Mouse (Mus musculus): Measurements from ENCODE around the gene Gm13889. TPM values are rescaled to one million over a fixed set of nuclear protein-coding genes. Genes with fewer than 3 reads are reported as not detected.

The Gm13889 gene
- polyA plus RNA-seq, 1 experiment from 2014 or later = 8.8 TPM

DNA sequence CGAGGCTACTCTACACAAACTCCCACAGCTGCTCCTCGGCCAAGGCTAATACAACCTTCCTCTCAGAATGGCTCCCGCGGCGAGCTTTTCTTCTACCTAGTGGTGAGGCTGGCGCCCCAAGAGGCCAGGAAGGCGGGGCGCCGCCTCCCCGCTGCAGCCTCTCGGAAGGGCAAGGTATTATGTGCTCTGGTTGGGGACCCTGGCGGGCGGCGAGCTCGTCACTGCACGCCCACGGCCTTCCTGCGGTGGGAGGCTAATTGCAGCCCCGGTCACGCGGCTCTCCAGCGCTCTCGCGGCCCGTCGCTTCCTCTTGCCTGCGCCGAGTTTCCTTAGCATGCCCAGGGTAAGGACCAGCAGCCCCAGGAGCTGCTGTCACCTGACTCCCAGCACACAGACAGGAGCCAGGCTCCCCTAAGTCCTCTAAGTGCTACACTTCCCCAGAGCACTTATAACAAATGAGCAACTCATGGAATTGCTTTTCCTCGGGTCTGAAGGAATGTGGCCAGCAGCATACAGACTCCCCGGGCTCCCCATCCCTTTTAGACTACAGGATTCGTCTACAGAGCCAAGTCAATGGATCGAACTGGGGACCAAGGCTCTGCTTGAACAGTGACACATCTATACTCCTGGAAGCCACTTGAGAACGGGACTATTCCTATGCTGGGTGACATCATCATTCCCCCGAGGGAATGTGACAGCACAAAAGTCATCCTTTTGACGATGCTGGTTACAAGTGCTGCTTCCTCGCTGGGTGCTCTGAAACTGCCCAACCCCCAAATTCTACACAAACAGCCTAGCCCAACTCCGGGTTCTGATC, 19.6 kb upstream of the Gm13889 start:
- WGBS = 1% methylated on average over 37 of the region's 37 CpGs
- H3K9me3 ChIP-seq (replicated peaks) = no peaks in the 10 kb centered on the region
- H3K27me3 ChIP-seq (replicated peaks) = no peaks in the 10 kb centered on the region
- peak overlapping the region; percentile 52 for H3K9ac ChIP-seq (replicated peaks)
- H3K4me3 ChIP-seq (replicated peaks) = peak overlapping the region; percentile 40
- peak overlapping the region; percentile 83 for H3K4me2 ChIP-seq
- H3K4me1 ChIP-seq = peaks cover 28% of the 10 kb centered on the region
- peaks cover 18% of the 10 kb centered on the region for H3K36me3 ChIP-seq
- peak overlapping the region; percentile 77 for H3K27ac ChIP-seq (replicated peaks)
- peak; percentile 83 for ATAC-seq (ENCODE audit: low FRiP score)

DNA sequence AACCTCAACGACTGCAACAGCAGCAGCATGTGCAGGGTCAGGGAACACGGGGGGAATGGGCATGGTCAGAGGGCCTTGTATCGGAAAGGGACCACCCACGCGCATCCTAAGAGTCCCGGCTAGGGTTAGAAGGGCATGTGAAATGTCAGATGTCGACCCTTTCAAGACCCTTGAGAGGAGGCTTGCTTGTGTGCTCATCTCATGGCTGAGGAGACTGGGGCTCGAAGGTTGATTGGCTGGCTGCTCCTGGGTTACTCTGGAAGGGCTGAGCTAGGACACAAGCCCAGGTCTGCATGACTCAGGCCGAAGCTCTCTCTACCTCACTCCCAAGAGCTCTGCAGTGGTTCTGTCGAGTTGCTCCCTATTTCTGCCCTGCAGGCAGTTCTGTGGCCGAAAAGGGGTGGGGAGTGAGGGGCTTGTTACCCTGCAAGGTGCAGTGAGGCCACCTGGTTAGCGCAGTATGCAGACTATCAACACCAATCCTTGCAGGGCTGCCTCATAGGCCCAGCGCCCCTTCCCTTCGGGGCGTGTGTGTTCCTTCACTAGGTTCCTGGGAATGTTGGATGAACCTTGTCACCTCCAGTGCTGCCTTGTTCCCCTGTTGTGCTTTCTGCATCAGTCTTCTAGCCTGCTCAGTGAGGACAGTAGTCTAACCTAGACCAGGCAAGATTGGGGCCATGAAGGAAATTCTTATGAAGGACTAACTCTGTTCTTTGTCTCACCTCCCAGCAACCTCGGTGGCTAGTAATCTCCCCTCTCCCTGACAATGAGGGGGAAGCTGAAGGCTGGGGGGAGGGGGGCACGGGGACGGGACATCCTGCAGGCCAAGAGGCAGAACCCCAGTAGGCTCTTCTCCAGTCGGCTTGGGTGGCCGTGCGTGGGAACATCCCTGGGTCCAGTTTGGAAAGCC, 18.8 kb upstream of the Gm13889 start:
- H3K4me3 ChIP-seq (replicated peaks) = peak overlapping the region; percentile 40
- H3K27ac ChIP-seq (replicated peaks) = peak overlapping the region; percentile 77
- peaks cover 9% of the 10 kb centered on the region for H3K36me3 ChIP-seq
- H3K9ac ChIP-seq (replicated peaks) = peak overlapping the region; percentile 52
- H3K4me1 ChIP-seq = peaks cover 28% of the 10 kb centered on the region
- H3K4me2 ChIP-seq = peak overlapping the region; percentile 83
- 26% methylated on average over 21 of the region's 21 CpGs for WGBS
- ATAC-seq (ENCODE audit: low FRiP score) = peak; percentile 10
- H3K27me3 ChIP-seq (replicated peaks) = no peaks in the 10 kb centered on the region
- no peaks in the 10 kb centered on the region for H3K9me3 ChIP-seq (replicated peaks)

DNA sequence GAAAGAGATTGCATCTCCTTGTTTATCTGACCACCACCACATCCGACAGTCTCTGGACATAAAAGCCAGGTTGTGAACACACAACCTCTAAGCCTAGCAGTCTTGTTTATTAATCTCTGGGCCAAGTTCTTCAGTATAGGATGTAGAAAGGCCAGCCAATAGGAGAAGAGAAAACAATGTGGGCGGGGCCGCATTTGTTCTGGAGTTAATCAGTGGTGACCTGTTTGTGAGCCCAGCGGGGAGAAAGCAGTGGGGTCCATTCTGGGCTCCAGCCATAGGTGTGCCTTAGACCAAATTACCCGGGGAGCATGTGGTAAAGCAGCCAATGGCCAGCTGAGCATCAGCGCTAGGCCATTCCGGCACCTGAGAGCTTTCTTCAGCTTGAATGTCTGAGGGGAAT, 18.0 kb upstream of the Gm13889 start:
- Histone ChIP-seq H3K4me3 (replicated peaks) (no peak overlapping the region), H3K27ac (replicated peaks) (no peak overlapping the region), H3K27me3 (replicated peaks) (no peaks in the 10 kb centered on the region), H3K36me3 (peaks cover 3% of the 10 kb centered on the region; the same call in 1 of the 2 replicates), H3K9me3 (replicated peaks) (no peaks in the 10 kb centered on the region), H3K4me1 (peaks cover 28% of the 10 kb centered on the region), H3K4me2 (no peak overlapping the region), H3K9ac (replicated peaks) (no peak overlapping the region)
- 56% methylated on average over 7 of the region's 7 CpGs for WGBS
- no peak for ATAC-seq (ENCODE audit: low FRiP score)

DNA sequence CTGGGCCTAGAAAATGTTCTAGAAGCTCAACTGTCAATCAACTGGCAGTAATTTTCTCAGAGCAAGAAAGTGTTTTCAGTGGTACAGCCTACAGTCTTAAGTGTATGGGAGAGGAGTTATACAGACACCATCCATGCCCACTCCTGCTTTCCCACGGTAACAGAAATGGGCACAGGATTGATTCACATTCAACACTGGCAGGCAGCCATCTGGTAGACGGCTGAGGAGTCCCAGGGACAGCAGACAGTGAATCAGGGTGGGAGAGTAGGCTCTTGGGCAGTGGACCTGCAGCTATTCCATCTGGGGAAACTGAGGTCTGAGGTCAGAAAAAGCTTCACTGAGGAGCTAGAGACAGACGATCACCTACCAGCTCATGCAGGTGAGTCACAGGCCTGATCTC, 14.6 kb upstream of the Gm13889 start:
- Histone ChIP-seq H3K9ac (replicated peaks) (no peak overlapping the region), H3K36me3 (no peaks in the 10 kb centered on the region), H3K27me3 (replicated peaks) (no peaks in the 10 kb centered on the region), H3K4me2 (no peak overlapping the region), H3K9me3 (replicated peaks) (no peaks in the 10 kb centered on the region), H3K4me3 (replicated peaks) (no peak overlapping the region), H3K4me1 (peaks cover 15% of the 10 kb centered on the region), H3K27ac (replicated peaks) (no peak overlapping the region)
- 70% methylated on average over 3 of the region's 3 CpGs for WGBS
- no peak for ATAC-seq (ENCODE audit: low FRiP score)

DNA sequence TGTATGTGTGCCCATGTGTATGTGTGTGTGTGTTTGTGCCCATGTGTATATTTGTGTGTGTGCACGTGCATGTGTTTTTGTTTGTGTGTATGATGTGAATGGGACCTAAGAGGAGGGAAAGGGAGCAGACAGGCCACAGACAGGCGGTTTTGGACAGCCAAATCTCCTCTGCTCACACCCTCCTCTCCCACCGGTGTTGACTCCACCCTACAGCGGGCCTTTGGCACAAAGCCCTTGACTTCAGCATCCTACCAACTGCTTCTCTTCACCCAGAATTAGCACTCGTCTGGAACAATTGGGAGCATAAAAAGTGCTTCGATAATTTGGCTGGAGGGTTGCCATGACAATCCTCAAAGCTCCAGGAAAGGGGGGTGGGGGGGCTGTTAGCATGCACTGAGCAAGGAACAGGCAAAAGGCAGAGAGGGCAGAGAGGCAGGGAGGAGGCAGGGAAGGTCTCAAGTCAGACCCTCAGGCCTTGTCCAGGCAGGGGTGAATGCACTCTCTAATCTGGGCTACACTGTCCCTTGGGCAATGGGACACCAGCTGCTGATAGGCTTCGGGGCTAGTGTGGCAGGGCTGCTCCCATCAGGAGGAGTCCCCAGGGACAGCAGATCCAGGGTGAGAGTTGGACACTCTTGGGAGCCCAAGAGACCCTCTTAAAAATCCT, 7.6 kb upstream of the Gm13889 start:
- no peak overlapping the region for H3K4me2 ChIP-seq
- no peak overlapping the region for H3K9ac ChIP-seq (replicated peaks)
- no peak overlapping the region for H3K4me3 ChIP-seq (replicated peaks)
- ATAC-seq (ENCODE audit: low FRiP score) = peak; percentile 35; the same call in 1 of the 2 replicates
- no peaks in the 10 kb centered on the region for H3K9me3 ChIP-seq (replicated peaks)
- H3K27ac ChIP-seq (replicated peaks) = no peak overlapping the region
- no peaks in the 10 kb centered on the region for H3K36me3 ChIP-seq
- no peaks in the 10 kb centered on the region for H3K27me3 ChIP-seq (replicated peaks)
- H3K4me1 ChIP-seq = peaks cover 8% of the 10 kb centered on the region
- 29% methylated on average over 7 of the region's 7 CpGs for WGBS

DNA sequence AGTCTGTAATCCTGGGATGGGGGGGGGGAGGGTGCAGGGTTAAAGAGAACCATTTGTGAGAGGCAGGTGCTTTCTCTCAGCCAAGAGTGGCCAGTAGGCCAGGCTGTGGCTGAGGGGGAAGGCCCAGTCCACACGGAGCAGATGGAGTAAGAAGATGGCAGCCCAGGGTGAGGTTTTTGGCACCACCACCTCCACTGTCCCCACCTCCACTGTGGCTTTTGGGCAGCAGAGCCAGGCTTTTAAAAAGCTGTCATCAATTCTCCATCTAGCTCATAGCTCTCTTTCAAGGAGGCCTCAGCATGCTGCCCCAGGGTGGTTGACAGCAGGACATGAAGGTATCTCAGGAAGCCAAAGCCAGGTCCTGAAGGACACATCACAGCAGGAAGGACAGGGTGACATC, 6.8 kb upstream of the Gm13889 start:
- Histone ChIP-seq H3K4me1 (peaks cover 8% of the 10 kb centered on the region), H3K27me3 (replicated peaks) (no peaks in the 10 kb centered on the region), H3K9me3 (replicated peaks) (no peaks in the 10 kb centered on the region), H3K4me2 (no peak overlapping the region), H3K9ac (replicated peaks) (no peak overlapping the region), H3K36me3 (no peaks in the 10 kb centered on the region), H3K4me3 (replicated peaks) (no peak overlapping the region), H3K27ac (replicated peaks) (no peak overlapping the region)
- WGBS = 79% methylated on average over 1 of the region's 1 CpGs
- no peak for ATAC-seq (ENCODE audit: low FRiP score)

DNA sequence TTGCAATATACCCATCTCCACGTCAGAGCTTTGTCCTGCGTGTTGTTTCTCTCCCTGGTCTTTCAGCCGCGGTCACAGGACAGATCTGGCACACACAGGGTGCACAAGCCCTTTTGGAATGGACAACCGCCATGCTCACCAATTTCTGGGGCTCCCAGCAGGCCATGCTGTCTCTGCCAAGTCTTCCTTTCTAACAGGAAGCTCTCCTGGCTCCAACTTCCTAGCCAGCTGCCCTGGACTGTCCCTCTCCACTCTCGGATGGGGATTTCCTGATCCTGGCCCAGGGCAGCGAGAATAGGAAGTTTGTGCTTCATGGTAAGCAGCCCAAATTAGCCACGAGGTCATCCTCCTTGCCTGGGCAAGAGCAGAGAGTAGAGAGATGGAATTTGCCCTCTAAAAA, 4.7 kb upstream of the Gm13889 start:
- H3K27me3 ChIP-seq (replicated peaks) = peaks cover 2% of the 10 kb centered on the region; the same call in 1 of the 2 replicates
- H3K9ac ChIP-seq (replicated peaks) = no peak overlapping the region
- H3K4me1 ChIP-seq = peaks cover 25% of the 10 kb centered on the region
- H3K4me2 ChIP-seq = no peak overlapping the region
- H3K9me3 ChIP-seq (replicated peaks) = no peaks in the 10 kb centered on the region
- ATAC-seq (ENCODE audit: low FRiP score) = no peak
- no peak overlapping the region for H3K27ac ChIP-seq (replicated peaks)
- whole genome bisulfite sequencing = 79% methylated on average over 8 of the region's 8 CpGs
- no peak overlapping the region for H3K4me3 ChIP-seq (replicated peaks)
- H3K36me3 ChIP-seq = no peaks in the 10 kb centered on the region

DNA sequence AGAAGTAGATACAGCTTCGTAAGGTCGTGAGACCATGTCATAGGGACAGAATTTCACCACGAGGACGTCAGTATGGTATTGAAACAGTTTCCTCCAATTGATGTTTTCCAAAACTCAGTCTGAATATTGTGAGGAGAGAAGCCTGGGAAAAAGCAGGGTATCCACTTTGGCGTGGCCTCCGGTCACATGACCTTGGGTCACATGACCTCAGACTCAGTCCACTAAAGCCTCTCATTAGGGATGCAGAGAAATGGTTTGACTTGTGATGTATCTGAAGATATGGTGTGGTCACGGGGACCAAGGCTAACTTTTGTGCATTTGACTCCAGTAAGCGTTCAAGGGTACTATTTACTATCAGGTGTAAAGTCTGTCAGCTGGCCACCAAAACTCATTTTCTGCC, 2.3 kb upstream of the Gm13889 start:
- H3K4me1 ChIP-seq = peaks cover 38% of the 10 kb centered on the region
- no peak for ATAC-seq (ENCODE audit: low FRiP score)
- no peaks in the 10 kb centered on the region for H3K9me3 ChIP-seq (replicated peaks)
- H3K4me2 ChIP-seq = no peak overlapping the region
- H3K9ac ChIP-seq (replicated peaks) = no peak overlapping the region
- H3K4me3 ChIP-seq (replicated peaks) = no peak overlapping the region
- 81% methylated on average over 8 of the region's 8 CpGs for WGBS
- no peaks in the 10 kb centered on the region for H3K36me3 ChIP-seq
- peaks cover 3% of the 10 kb centered on the region for H3K27me3 ChIP-seq (replicated peaks)
- H3K27ac ChIP-seq (replicated peaks) = no peak overlapping the region

DNA sequence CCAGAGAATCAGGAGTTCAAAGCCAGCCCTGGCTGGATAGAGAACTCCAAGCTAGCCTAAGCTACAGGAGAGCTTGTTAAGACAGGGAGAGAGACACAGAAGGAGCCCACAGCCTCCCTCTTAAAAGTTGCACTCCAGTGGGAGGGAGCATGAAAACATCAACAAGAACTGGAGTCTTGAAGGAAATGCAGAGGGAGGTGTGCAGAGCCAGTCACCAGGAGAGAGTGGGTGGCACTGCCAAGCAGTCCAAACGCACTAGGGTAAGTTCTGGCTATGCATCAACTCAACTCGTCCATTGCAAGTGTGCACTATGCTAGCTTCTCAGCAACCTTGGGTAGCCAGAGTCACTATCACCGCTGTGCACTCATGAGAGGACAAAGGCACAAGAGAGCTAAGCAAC, 1.2 kb upstream of the Gm13889 start:
- Histone ChIP-seq H3K9me3 (replicated peaks) (no peaks in the 10 kb centered on the region), H3K4me3 (replicated peaks) (no peak overlapping the region), H3K9ac (replicated peaks) (no peak overlapping the region), H3K36me3 (no peaks in the 10 kb centered on the region), H3K4me1 (peaks cover 42% of the 10 kb centered on the region), H3K27ac (replicated peaks) (peak overlapping the region; percentile 88), H3K4me2 (0 out of 2 replicates have a peak overlapping the region, but pooled peaks have one; percentile 84), H3K27me3 (replicated peaks) (peaks cover 14% of the 10 kb centered on the region)
- WGBS = 73% methylated on average over 3 of the region's 3 CpGs
- ATAC-seq (ENCODE audit: low FRiP score) = no peak

DNA sequence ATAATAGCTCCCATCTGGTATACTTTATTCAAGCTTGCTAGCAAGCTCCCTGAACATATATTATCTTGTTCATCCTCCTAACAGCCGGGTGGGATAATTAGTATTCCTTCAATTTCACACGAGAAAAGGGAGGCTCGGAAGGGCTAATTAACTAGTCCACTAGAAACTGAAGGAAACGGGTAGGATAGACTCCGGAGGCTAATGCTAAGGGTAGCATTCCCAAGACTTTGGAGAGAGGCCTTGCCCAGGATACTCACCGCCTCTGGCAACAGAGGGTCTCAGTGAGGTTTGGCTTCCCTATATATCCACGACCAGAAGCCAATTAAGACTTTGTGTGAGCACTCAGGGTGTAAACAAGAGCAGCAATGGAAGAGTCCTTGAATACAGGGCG, 779 bp upstream of the Gm13889 start:
- Histone ChIP-seq H3K27me3 (replicated peaks) (peaks cover 17% of the 10 kb centered on the region), H3K36me3 (no peaks in the 10 kb centered on the region), H3K9me3 (replicated peaks) (no peaks in the 10 kb centered on the region), H3K4me1 (peaks cover 42% of the 10 kb centered on the region), H3K9ac (replicated peaks) (peak overlapping the region; percentile 75; the same call in 1 of the 2 replicates), H3K4me2 (peak overlapping the region; percentile 84), H3K4me3 (replicated peaks) (peak overlapping the region; percentile 69; the same call in 1 of the 2 replicates), H3K27ac (replicated peaks) (peak overlapping the region; percentile 88)
- no peak; the same call in 1 of the 2 replicates for ATAC-seq (ENCODE audit: low FRiP score)
- WGBS = 25% methylated on average over 8 of the region's 8 CpGs

DNA sequence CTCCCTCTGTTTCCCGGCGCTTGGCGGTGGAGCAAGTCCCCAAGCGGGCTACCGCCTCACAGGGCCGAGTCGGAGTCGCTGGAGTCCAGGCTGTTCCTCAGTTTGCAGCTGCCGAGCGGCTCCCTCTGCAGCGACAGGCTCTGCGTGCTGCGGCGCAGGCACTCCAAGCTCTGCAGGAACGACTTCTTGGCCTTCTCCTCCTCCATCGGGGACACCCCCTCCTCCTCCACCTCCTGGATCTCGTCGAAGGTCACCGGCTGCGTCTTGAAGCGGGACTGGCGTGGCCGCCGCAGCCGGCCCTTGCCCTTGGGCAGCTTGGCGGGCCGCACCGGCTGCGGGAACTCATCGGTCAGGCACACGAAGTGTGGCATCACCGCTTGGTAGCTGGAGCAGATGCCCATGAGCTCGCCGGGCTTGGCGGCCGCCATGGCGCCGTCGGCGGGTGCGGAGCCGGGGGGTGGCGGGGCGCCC, 635 bp downstream of the Gm13889 start:
- under 1% methylated on average over 43 of the region's 44 CpGs for WGBS

More for the DNA sequence above, 635 bp downstream of the Gm13889 start:
- Histone ChIP-seq H3K4me3 (replicated peaks) (peak overlapping the region; percentile 69), H3K27me3 (replicated peaks) (peaks cover 26% of the 10 kb centered on the region), H3K27ac (replicated peaks) (peak overlapping the region; percentile 88), H3K4me1 (peaks cover 42% of the 10 kb centered on the region), H3K36me3 (no peaks in the 10 kb centered on the region), H3K4me2 (peak overlapping the region; percentile 84), H3K9me3 (replicated peaks) (no peaks in the 10 kb centered on the region), H3K9ac (replicated peaks) (peak overlapping the region; percentile 75)
- ATAC-seq (ENCODE audit: low FRiP score) = peak; percentile 56

All from neural tube, embryonic 15.5 days (tissue).